Mouse (Mus musculus) fibroblast of lung, adult 2 months (primary cell): ENCODE measurements around the gene Slc38a9.
"Not testable (repeated sequence)": the region's sequence is repeated elsewhere in the genome, so short reads cannot be mapped to it uniquely, and the experiment has no call there.

Experiments
- DNase-seq: peaks from one replicate; pipeline ENCODE4 v3.0.0-alpha.2; 2011; ENCODE audit warnings: low read depth

Slc38a9 gene

DNA sequence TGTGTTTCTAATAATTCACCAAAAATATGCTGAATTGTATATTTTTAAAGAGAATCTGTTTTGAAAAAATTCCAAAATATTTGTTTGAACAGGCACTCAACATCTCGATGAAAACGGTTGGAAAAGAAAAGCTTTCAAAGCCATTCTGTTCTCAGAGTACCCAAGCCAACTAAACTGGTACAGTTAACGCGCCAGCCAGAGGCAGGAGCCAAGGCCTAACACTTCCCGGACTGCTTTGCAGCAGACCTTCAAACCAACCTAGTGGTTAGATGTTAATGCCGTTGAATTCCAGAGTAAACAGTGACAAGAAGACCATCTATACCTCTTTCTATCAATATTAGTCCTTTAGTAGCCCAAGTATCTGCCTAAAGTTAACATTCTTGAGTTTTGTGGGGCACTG lies 23.4 kb downstream of the Slc38a9 start:
- DNase-seq: no peak

DNA sequence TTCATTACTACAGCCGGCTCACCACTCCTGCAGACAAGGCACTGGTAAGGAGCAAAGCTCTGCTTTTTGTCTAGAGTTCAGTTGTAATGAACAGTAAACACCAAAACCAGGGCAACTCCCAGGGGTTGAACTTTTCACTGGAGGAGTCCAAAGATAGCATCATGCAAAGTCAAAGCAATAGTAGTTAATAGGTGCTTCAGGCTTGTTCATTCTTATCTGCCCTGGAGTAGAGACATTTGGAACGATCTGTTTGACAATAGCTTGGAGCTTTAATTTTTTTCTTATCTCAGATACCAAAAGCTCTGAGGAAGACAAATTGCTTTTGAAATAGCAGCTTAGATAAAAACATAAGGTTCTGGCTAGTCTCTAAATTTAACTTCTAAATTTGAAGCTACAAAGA lies 25.6 kb downstream of the Slc38a9 start:
- DNase-seq: no peak

DNA sequence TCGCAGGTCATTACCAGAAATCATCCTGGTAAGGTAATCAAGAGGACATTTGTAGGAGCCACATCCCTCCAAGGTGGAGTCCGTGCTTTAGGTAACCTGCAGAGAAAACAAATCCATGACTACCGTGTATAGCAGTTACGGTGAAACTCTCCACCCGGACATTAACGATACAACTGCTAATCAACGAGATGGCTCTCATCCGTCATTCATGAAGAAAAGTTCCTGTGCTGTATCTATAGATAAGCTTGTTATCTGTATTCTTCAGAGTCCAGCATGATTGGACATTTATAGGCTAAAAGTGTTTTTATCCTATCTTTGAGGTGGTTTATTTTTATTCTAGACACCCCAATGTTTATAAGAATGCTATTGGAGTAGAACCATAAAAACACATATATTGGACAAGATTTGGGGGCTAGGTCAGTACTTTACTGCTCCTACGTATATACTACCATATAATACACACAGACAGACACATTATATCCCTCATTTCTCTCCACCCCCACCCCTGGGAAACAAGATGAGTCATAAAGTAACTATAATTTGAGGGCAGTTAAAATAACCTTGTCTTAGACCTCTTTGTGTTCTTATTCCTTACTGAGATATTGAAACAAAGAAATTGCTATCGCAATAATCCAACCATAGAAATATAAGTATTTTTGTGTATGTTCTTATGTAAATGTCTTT lies 32.5 kb downstream of the Slc38a9 start:
- no peak for DNase-seq

DNA sequence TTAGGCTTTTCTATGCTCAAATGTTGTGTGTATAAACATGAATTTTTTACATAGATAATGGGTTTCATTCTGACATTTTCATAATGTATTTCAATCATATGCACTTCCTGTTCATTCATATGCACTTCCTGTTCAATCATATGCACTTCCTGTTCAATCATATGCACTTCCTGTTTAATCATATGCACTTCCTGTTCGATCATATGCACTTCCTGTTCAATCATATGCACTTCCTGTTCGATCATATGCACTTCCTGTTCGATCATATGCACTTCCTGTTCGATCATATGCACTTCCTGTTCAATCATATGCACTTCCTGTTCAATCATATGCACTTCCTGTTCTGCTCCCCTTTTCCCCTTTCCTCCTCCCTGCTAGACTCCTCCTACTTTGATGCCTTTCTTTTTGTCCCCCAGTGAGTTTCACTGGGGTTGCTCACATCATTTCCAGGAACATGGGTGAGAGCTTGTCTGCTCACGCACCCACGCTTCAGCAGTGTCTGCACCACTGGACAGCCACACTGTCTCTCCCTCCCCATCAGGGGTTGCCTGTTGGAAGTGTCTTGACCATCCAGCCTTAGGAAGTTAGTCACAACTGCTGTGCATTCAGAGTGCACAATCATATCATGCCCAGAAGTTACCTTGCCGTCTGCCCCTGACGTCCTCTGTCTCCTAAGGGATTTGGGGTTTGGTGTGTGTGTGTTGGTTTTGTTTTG lies 35.1 kb downstream of the Slc38a9 start:
- DNase-seq: no peak

DNA sequence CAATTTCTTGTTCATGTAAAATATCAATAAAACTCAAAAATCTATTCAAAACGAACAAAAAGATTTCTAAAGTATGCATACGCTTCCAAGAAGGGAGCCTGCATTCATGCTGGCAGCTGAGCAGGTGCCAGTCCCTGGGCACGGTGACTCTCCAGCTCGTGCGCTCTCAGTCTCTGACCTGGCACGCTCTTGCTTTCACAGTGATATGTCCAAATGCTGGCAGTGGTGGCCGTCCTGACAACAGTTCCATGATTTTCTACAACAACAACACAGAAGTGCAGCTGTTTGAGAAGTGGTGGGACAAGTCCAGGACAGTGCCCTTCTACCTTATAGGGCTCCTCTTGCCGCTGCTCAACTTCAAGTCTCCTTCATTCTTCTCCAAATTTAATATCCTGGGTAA lies 40.7 kb downstream of the Slc38a9 start:
- no peak for DNase-seq

DNA sequence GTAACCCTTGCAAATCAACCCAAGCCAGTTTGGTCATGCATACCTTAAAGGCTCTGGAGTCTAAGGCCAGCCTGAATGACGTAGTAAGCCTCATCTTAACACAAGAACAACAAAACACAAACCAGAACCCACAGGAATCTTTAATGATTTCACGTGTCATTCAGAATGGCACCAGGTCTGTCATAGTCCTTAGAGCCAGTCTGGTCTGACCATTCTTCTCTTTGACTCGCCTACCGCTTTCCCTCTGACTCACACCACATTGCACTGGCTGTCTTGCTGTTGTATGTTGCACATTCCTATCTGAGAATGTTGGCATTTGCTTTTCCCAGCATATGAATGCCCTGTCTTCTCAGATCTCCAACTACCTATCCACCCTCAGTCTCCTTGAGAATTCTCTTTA lies 45.8 kb downstream of the Slc38a9 start:
- DNase-seq: peak; percentile 80

DNA sequence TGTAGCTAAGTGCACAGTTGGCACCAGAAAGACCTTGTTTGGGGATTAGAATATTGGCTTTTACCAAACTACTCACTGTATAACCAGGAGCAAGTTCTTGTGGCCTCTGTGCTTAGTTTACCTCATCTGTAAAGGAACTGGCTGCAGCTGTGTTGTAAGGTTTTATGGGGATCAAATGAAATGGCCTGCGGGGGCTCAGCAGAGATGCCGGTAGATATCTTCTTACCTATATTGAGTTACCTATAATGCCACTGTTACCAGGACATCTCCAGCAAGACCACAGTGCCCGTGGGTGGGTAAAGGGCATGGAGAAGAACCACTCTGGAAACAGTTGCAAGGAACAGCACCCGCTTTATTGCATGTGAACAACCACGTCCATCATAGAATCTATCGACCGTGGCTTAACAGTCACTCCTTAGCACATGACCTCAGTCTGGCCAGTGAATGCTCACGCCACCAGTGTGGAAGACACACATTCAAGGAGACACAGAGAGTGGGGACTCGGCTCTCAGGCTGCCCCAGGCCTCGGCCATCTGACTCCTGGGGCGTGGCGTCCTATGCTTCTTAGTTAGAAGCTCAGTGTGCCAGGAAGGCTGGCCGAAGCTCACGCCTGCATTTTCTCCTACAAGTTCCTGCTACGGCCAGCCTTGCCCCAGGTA lies 59.7 kb downstream of the Slc38a9 start:
- DNase-seq: no peak

DNA sequence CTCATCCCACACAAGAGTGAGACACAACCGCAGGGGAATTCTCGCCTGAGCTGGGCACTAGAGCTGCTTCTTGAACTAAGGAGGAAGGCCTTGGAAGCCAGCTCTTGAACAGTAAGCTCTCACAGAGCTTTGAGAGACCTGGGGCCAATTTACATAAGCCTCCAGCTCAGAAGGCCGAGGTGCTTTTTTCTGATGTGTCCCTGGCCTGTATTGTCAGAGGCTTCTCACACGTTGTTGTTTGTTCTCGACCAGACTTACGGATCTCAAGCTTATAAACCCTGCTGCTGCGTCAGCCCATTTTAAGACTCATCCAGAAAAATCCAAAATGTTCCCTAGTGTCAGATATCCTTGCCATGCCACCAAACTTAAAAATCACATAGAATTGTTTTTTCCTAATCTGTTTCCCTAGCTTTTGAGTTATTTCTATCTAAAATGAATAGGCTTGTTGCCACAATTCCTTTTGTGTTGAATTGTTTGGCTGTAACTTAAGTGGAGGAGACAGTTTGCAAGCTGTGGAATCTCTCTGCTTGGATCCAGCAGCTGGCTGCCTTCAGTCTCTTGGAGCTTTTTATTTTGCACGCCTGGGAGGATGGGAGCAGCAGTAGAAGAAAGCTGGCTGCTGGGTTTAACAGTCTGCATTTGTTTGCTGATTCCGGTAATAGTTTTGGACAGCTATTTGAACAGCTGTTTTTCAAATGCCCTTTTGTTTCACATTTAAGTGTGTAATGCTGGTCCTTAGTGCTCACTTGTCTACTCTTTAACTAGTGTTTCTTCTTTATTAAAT lies 61.6 kb downstream of the Slc38a9 start:
- DNase-seq: peak; percentile 54

DNA sequence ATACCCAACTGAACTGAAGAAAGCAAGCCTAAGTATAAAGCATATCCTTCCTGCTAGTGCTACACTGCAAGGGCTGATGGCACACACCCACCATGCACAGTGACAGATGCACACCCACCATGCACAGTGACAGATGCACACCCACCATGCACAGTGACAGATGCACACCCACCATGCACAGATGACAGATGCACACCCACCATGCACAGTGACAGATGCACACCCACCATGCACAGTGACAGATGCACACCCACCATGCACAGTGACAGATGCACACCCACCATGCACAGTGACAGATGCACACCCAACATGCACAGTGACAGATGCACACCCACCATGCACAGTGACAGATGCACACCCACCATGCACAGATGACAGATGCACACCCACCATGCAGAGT lies 63.7 kb downstream of the Slc38a9 start:
- DNase-seq: not testable (repeated sequence)

DNA sequence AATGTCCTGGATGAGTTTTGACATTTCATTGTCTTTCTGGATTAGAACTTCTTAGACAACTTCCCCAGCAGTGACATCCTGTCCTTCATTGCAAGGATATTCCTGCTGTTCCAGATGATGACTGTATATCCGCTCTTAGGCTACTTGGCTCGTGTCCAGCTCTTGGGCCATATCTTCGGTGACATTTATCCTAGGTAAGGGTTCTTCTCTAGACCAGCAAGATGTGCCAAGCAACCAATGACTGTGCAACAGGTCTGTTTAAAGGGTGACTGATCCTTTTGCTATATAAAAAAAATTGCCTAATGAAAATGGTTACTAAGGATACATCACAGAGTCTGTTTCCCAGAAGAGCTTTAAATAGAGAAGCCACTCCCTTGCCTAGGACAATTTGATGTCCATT lies 65.5 kb downstream of the Slc38a9 start:
- no peak for DNase-seq

DNA sequence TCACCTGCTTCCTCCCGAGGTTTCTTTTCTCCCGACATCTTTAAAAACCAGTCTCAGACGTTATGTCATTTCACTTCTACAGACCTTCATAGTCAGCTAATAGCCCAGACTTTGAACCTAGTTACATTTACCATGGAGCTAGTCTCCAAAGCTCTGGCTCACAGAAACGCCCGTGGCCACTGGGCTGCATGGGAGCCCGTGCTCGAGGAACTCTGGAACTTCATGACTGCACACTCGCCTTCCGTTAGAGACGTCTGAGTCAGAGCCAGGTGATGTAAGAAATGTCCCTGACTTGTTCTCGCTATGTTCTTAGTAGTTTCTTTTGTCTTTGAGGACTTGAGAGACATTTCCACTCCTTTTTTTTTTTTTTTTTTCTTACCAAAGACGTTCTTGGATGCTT lies 72.8 kb downstream of the Slc38a9 start:
- DNase-seq: no peak

DNA sequence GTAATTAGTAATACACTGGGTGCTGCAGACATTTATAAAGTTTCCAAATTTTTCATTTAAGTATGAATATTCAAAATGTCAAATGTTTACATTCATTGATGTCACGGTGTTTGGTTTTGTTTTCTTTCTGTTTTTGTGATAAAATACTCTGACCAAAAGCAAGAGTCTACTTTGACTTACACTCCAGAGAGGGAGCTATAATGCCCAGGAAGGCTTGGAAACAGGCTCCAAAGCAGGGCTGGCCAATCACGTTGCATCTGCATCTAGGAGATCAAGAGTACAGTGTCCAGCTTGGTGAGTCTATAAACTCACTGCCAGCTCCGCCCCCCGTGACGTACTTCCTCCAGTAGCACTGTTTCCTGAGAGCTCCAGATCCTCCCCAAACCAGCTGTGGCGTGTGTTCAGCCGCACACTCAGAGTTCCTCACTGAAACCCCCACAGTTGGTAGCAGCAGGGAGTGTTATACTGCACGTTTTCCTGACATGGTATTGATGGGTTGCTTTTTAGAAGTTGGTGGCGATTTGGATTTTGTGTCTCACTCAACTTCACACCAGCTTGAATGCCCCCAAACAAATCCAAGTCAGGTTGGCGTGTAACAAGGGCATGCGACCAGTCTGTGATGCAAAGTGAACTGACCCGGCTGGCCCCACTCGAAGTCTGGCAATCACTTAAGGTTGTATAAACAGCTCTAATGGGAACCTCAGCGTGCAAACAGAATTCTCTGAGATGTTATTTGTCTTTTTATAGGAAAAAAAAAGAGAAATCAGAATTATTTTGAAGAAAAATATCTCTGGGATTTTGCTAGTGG lies 74.6 kb downstream of the Slc38a9 start:
- no peak for DNase-seq

DNA sequence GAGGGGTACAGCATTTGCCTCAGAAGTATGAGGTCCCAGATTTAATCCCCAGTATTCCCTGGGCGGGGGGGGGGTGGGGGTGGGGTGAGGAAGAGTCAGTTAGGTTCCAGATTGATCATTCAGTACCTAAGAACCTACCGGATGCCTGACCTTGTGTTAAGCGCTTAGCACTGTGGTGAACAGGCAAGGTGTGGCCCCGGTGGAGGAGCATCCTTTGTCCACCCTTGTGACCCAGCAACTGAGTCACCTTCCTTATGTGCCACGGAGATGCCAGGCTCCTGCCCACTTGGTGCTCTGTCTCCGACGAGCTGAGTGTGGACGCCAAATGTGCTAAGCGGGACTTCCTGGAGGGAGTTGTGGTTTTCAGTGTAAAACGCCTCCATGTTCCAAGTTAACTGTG lies 75.9 kb downstream of the Slc38a9 start:
- DNase-seq: no peak

DNA sequence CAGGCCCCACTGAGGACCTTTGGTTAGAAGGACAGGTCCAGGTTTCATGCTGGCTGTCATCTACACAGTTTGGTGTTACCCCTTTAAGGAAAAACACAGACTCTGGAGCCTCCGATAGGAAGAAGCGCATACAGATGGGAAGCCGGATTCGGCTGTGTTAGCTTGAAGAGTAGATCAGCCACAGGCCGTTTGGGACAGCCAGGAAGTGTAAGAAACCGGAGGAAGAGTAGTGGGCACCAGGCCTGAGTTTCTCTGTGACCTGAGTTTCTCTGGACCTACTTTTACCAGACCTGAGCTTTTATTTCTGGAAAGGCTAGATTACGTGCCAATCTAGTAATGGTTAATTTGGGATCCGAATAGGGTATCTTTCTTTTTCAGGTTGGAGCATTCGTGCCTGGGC lies 76.6 kb downstream of the Slc38a9 start:
- no peak for DNase-seq

DNA sequence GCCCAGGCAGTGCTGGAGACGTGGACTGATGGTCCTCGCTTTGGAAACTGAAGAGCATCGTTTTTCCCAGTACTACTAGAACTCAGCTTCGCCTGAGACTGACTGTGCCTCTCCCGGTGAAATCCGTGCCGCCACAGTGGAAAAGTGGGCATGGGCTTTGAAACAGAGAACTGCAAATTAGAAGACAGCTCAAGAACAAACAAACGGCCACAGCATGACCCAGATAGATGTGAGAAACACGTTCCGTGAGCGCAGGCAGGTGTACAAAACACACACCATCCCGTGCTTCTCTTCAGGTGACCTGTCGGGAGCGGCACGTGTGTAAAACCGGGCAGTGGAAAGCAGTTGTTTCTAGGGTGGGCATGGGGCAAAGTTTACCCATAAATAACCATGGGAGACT lies 77.5 kb downstream of the Slc38a9 start:
- no peak for DNase-seq

DNA sequence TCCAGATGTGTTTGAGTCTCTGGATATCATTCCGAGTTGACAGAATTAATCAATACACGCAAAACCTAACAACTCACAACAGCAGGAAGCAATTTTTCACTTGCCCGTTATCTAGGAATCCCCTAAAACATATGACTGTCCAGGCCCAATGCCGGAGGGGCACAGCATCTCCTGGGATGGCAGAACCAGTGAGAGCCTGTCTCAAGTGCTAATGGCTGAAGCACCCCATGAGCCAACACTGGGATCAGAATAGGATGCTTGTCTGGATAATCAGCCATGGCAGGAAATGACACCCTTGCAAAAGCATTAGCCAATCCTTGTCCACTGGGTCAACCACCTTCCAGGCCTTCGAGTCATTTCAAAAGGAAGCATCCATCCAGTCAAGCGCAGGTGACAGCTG lies 79.5 kb downstream of the Slc38a9 start:
- DNase-seq: no peak

DNA sequence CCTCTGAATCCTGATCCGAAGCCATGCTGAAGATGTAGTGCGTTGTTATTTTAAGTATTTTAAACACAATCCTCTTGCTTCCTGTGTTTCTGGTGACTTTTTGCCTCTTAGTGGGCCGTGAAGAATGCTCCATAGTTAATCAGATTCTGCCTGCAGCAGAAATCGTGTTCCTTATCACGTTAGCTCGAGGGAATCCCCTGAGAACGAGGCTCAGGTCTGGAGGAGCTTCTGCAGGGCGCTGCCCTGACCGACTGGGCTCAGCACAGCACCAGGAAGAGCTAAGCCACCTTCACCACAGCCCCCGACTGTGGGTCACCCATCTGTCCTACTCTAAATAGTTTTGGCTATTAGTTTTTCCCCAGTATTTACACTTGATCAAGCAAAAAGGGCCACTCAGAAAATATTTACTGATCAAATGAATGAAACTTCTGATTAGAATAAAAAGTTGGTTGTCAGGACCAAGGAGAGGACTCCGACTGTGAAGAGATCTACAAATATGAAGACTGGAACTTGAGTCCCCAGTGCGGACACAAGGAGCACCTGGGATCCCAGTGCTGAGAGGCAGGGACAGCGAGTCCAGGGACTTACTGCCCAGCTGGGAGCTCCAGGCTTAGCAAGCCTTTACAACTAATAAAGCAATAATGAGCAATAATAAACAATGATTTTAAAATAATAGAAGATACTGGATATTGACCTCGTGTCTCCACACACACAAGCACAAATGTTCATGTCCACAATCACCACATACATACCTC lies 81.7 kb downstream of the Slc38a9 start:
- no peak for DNase-seq

DNA sequence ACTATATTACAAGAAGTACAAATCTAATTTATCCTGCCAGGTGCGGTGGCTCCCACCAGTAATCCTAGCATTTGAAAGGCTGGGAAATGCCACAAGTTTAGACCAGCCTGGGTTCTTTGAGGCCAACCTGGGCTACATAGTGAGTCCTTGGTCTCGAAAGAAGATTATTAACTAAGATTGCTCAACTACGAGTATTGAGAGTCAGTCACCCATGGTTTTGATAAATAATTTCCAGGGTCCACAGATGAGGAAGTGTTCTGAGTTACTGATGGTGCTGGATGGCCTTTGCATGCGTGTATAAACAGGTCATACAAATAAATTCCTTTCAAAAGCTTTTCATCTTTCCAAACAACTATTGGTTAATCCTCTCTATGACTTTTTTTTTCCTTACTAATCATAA lies 83.1 kb downstream of the Slc38a9 start:
- no peak for DNase-seq

DNA sequence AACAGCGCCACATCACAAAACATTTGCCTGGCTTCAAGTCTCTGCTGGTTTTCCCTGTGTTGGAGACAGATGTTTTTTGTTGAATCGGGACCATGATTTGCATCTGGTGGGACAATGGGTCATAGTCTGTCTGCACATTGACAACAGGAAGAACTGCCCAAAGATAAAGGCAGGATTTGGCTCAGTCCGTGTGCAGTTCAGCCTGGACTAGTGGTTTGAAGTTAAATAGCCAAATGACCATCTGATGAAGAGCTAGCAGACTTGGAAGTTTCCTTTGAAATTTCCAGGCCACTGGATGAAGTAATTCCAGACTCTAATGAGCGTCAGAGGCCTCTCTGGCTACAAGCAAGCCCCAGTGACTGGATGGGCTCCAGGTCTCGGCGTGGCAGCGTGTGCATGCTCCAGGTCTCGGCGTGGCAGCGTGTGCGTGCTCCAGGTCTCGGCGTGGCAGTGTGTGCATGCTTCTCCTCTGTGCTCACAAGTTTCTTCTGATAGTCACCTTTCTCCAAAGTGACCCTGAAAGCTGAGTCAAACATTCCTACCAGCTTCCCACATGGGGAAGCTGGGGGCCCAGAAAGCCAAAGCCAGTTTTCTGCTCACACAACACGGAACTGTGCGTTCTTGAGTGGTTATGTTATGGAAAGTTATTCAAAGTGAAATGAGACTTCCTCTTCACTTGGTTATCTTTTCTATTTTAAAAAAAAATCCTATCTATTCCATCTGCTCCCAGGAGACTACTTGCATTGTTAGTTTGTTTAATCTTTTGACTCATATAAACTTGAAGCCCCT lies 83.7 kb downstream of the Slc38a9 start:
- DNase-seq: no peak
